Mouse (Mus musculus) MN1 (cell line): Measurements from ENCODE around the gene Rnf32.

Experiments
- DNase-seq: peaks from one replicate; pipeline ENCODE4 v3.0.0-alpha.2; 2016; ENCODE audit warnings: low spot score

Rnf32 gene

GRCm38 (mm10) chr5:29273426-29273825 lies 77.6 kb downstream of the Rnf32 start:
- DNase-seq: peak; percentile 54

GRCm38 (mm10) chr5:29274746-29275145 lies 79.0 kb downstream of the Rnf32 start:
- DNase-seq: peak; percentile 14
